Mouse (Mus musculus) embryonic facial prominence, embryonic 13.5 days (tissue): ENCODE measurements at regions not wholly inside any gene's neighbourhood (a gene's known extent, or its start where the extent isn't known, plus 50 kb on each side); places are given as distances from the start of the nearest gene placed in this dataset.
"Not testable (repeated sequence)": the region's sequence is repeated elsewhere in the genome, so short reads cannot be mapped to it uniquely, and the experiment has no call there.

Experiments
- ATAC-seq: fragments of 200-750 bp; cut with Nextera tagmentation; 2 replicates; pipeline ENCODE4 v1.8.0; 2017; ENCODE audit warnings: low read depth; ENCODE audit not compliant: insufficient number of reproducible peaks, insufficient read depth, low FRiP score, low TSS enrichment
- H3K27ac ChIP-seq: fragments of 300-500 bp; sonication (generic); 2 replicates; pipeline ENCODE4 v1.5.1; 2015; ENCODE audit warnings: moderate library complexity, mild to moderate bottlenecking, inconsistent platforms
- H3K27me3 ChIP-seq: fragments of 300-500 bp; sonication (generic); 2 replicates; pipeline ENCODE4 v1.6.1; 2015; ENCODE audit warnings: mild to moderate bottlenecking, inconsistent platforms
- H3K36me3 ChIP-seq: fragments of 300-500 bp; sonication (generic); 2 replicates; pipeline ENCODE4 v1.6.1; 2015; ENCODE audit warnings: mild to moderate bottlenecking, inconsistent platforms
- H3K4me1 ChIP-seq: fragments of 300-500 bp; sonication (generic); 2 replicates; pipeline ENCODE4 v1.6.1; 2015; ENCODE audit warnings: inconsistent platforms
- H3K4me2 ChIP-seq: fragments of 300-500 bp; sonication (generic); 2 replicates; pipeline ENCODE4 v1.6.1; 2015; ENCODE audit warnings: moderate library complexity, mild to moderate bottlenecking, inconsistent platforms
- H3K4me3 ChIP-seq: fragments of 300-500 bp; sonication (generic); 2 replicates; pipeline ENCODE4 v1.5.1; 2015; ENCODE audit warnings: mild to moderate bottlenecking, inconsistent platforms
- H3K9ac ChIP-seq: fragments of 300-500 bp; sonication (generic); 2 replicates; pipeline ENCODE4 v1.6.1; 2015; ENCODE audit warnings: mild to moderate bottlenecking, inconsistent platforms
- H3K9me3 ChIP-seq: fragments of 300-500 bp; sonication (generic); 2 replicates; pipeline ENCODE4 v1.6.1; 2016; ENCODE audit warnings: inconsistent platforms
- WGBS: fragments of 180-500 bp; shearing (Covaris S2); methylation state at CpG from one replicate; pipeline ENCODE4 v1.1.7; 2015; ENCODE audit warnings: mixed read lengths; 5-methylcytosine and 5-hydroxymethylcytosine counted together

DNA sequence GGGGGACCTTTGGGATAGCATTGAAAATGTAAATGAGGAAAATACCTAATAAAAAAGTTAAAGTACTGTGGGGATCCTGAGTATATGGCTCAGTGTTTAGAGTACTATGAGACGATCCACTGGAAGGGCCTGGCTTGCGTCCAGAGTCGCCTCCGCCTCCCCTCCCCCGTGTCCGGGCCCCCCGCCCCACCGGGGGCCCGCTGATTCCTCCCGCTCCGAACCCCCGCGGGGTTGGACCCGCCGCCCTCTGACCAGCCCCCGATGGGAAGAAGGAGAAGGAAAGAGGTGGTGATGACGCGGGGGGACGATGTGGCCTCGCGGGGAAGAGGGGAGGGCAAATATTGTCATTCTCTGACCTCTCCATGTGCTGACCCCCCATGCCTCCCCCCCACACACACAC, 500.8 kb upstream of the Gm12887 start:
- not testable (repeated sequence) for H3K27ac ChIP-seq, H3K9ac ChIP-seq, H3K4me1 ChIP-seq, H3K4me3 ChIP-seq, H3K4me2 ChIP-seq, H3K9me3 ChIP-seq, H3K27me3 ChIP-seq, H3K36me3 ChIP-seq
- ATAC-seq: peak; percentile 86
- WGBS: no CpG with 5 or more reads among the region's 21 CpGs
